Mouse (Mus musculus) thymus, adult 2 months (tissue): Measurements from ENCODE around the gene Mapkap1. TPM values are rescaled to one million over a fixed set of nuclear protein-coding genes. Genes with fewer than 3 reads are reported as not detected.

Experiments used
- DNase-seq: peaks from one replicate; pipeline ENCODE4 v3.0.0; 2021
- H3K27ac ChIP-seq: fragments of 200-500 bp; 2 replicates; pipeline ENCODE4 v1.5.1; 2012; ENCODE audit warnings: low read length, control low read depth; ENCODE audit not compliant: control insufficient read depth, insufficient read depth
- H3K27me3 ChIP-seq: fragments of 200-500 bp; 2 replicates; pipeline ENCODE4 v1.6.1; 2012; ENCODE audit warnings: mild to moderate bottlenecking, low read length, moderate library complexity, mixed read lengths; ENCODE audit not compliant: control insufficient read depth, insufficient read depth
- H3K36me3 ChIP-seq: fragments of 200-500 bp; 2 replicates; pipeline ENCODE4 v1.6.1; 2012; ENCODE audit warnings: mild to moderate bottlenecking, low read length, moderate library complexity; ENCODE audit not compliant: control insufficient read depth, insufficient read depth
- H3K4me1 ChIP-seq: fragments of 200-500 bp; replicated peaks from 2 replicates; pipeline ENCODE4 v1.6.1; 2012; ENCODE audit warnings: low read length; ENCODE audit not compliant: control insufficient read depth, insufficient read depth
- H3K4me3 ChIP-seq: fragments of 200-500 bp; 2 replicates; pipeline ENCODE4 v1.5.1; 2012; ENCODE audit warnings: mild to moderate bottlenecking, low read length, control low read depth, moderate library complexity; ENCODE audit not compliant: control insufficient read depth, insufficient read depth
- CTCF ChIP-seq: fragments of 200-500 bp; IDR thresholded peaks from 2 replicates; pipeline ENCODE4 v1.5.1; 2012; ENCODE audit warnings: mild to moderate bottlenecking, control low read depth, low read length, moderate library complexity, borderline replicate concordance; ENCODE audit not compliant: control insufficient read depth, poor library complexity, insufficient read depth; ENCODE audit errors: extremely low read depth
- POLR2A ChIP-seq: fragments of 200-500 bp; IDR thresholded peaks from 2 replicates; pipeline ENCODE4 v1.6.1; 2012; ENCODE audit warnings: mild to moderate bottlenecking, low read length, control low read depth, moderate library complexity; ENCODE audit not compliant: control insufficient read depth, poor library complexity, insufficient read depth; ENCODE audit errors: extremely low read depth
- WGBS: fragments of 180-500 bp; shearing (Covaris S2); methylation state at CpG from one replicate; pipeline ENCODE4 v1.1.7; 2018; 5-methylcytosine and 5-hydroxymethylcytosine counted together
- polyA plus RNA-seq: library from polyadenylated mRNA; depleted of rRNA; stranded (reverse); fragments of >200 nt; gene quantifications from 2 replicates; pipeline ENCODE4 v1.2.3, GENCODE M21; 2012

Gene Mapkap1
- polyA plus RNA-seq, 1 experiment: 42.6 TPM

- no peaks in the 10 kb centered on the region for H3K27me3 ChIP-seq
- peaks cover 4% of the 10 kb centered on the region for H3K4me1 ChIP-seq
- WGBS: 75% methylated on average over 22 of the region's 22 CpGs
- TF ChIP-seq CTCF: peak; percentile 66; the same call in 1 of the 2 replicates
- no peak for TF ChIP-seq POLR2A
- no peak overlapping the region for H3K4me3 ChIP-seq
- peak; percentile 40 for DNase-seq
- no peaks in the 10 kb centered on the region for H3K36me3 ChIP-seq
- no peak overlapping the region for H3K27ac ChIP-seq
Measured at GRCm38 (mm10) chr2:34644571-34645526, 238.3 kb downstream of the Mapkap1 start.

GRCm38 (mm10) chr2:34645851-34646540, 239.4 kb downstream of the Mapkap1 start:
- Histone ChIP-seq H3K4me1 (peaks cover 4% of the 10 kb centered on the region), H3K27ac (0 out of 2 replicates have a peak overlapping the region, but pooled peaks have one; percentile 5), H3K36me3 (no peaks in the 10 kb centered on the region), H3K4me3 (peak overlapping the region; percentile 70), H3K27me3 (no peaks in the 10 kb centered on the region)
- DNase-seq: peak; percentile 84
- TF ChIP-seq POLR2A: no peak
- TF ChIP-seq CTCF: 0 out of 2 replicates have a peak, but pooled peaks have one; percentile 17
- WGBS: 3% methylated on average over 21 of the region's 21 CpGs

GRCm38 (mm10) chr2:34646541-34646865, 239.9 kb downstream of the Mapkap1 start:
- WGBS: 10% methylated on average over 5 of the region's 5 CpGs
- H3K36me3 ChIP-seq: no peaks in the 10 kb centered on the region
- peaks cover 4% of the 10 kb centered on the region for H3K4me1 ChIP-seq
- H3K27ac ChIP-seq: no peak overlapping the region
- TF ChIP-seq CTCF (no peak), POLR2A (no peak)
- no peak overlapping the region for H3K4me3 ChIP-seq
- no peaks in the 10 kb centered on the region for H3K27me3 ChIP-seq
- DNase-seq: no peak

- no peaks in the 10 kb centered on the region for H3K36me3 ChIP-seq
- H3K27me3 ChIP-seq: no peaks in the 10 kb centered on the region
- no peak for DNase-seq
- H3K27ac ChIP-seq: no peak overlapping the region
- 78% methylated on average over 11 of the region's 11 CpGs for WGBS
- no peak overlapping the region for H3K4me3 ChIP-seq
- H3K4me1 ChIP-seq: peaks cover 4% of the 10 kb centered on the region
- TF ChIP-seq CTCF: no peak
- no peak for TF ChIP-seq POLR2A
Measured at GRCm38 (mm10) chr2:34647410-34647809, 240.8 kb downstream of the Mapkap1 start.

- TF ChIP-seq CTCF: no peak
- TF ChIP-seq POLR2A: no peak
- Histone ChIP-seq H3K27ac (no peak overlapping the region), H3K4me3 (no peak overlapping the region), H3K4me1 (peaks cover 6% of the 10 kb centered on the region), H3K36me3 (no peaks in the 10 kb centered on the region), H3K27me3 (no peaks in the 10 kb centered on the region)
- 89% methylated on average over 10 of the region's 10 CpGs for WGBS
- DNase-seq: no peak
Measured at GRCm38 (mm10) chr2:34667820-34668219, 261.2 kb downstream of the Mapkap1 start.

GRCm38 (mm10) chr2:34668440-34669191, 262.0 kb downstream of the Mapkap1 start:
- Histone ChIP-seq H3K4me3 (no peak overlapping the region), H3K27ac (no peak overlapping the region)
- no peak for TF ChIP-seq CTCF
- TF ChIP-seq POLR2A: no peak

More at GRCm38 (mm10) chr2:34668440-34669191, 262.0 kb downstream of the Mapkap1 start:
- Histone ChIP-seq H3K4me1 (peaks cover 6% of the 10 kb centered on the region), H3K27me3 (no peaks in the 10 kb centered on the region), H3K36me3 (no peaks in the 10 kb centered on the region)
- DNase-seq: no peak
- WGBS: 66% methylated on average over 17 of the region's 17 CpGs
